Mouse (Mus musculus) mesoderm, embryonic 11.5 days (tissue): ENCODE measurements around the gene Nfkbib.

Experiments
- DNase-seq: peaks from one replicate; pipeline ENCODE4 v3.0.0-alpha.2; 2012; ENCODE audit warnings: low read depth, low spot score

The Nfkbib gene

DNA sequence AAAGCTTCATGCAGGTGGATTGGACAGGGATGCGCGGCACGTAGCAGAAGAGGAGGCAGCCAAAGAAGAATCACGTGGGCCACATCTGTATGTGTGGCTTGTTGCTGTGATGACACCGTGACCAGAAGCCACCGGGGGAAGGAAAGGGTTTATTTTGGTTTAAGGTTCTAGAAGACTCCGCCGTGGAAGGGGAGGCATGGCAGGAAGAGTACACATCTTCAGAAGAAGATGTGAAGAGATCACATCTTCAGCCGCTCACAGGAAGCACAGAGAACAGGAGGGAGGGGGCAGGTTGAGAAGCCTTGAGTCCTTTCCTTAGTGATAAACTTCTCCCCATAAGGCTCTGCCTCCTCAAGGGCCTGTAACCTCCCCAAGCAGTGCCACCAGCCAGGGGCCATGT is 32.7 kb upstream of the Nfkbib start:
- no peak for DNase-seq

- DNase-seq, result peak; percentile 79
Observed at GRCm38 (mm10) chr7:28796562-28796975, 29.3 kb upstream of the Nfkbib start.

DNA sequence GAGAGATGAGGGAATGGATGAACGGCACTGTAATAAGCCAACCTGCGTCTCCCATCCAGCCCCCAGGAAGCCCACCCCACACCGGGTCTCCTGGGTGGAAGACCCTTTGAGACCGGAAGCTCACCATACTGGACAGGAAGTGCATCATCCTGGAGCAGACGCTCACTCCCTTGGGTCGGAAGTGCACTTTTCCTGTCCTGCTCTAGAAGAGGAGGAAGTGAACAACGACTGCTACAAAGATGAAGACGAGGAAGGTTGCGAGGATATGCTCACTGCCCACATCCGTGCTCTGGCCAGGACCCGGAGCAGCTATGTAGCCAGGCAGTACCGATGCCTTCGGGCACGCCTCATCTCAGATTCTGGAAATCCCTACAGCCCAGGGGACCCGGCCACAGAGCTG is 28.5 kb upstream of the Nfkbib start:
- no peak for DNase-seq

GRCm38 (mm10) chr7:28794496-28794895 is 27.2 kb upstream of the Nfkbib start:
- DNase-seq, result no peak

DNA sequence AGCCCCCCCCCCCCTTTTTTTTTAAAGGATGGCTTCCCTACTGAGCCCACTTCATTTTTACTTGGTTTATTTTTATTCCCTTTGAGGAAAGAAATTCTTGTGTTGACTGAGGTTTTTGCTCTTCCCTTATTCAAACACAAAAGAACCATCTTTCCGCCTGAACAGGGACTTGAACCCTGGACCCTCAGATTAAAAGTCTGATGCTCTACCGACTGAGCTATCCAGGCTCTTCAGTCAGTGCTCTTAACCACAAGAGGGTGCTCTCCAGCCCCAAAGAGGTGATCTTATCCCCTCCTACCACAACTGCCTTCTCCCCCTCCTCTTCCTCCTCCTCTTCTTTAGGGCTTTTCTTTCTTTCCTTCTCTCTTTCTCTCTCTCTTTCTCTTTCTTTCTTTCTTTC is 26.5 kb upstream of the Nfkbib start:
- DNase-seq, result no peak

DNA sequence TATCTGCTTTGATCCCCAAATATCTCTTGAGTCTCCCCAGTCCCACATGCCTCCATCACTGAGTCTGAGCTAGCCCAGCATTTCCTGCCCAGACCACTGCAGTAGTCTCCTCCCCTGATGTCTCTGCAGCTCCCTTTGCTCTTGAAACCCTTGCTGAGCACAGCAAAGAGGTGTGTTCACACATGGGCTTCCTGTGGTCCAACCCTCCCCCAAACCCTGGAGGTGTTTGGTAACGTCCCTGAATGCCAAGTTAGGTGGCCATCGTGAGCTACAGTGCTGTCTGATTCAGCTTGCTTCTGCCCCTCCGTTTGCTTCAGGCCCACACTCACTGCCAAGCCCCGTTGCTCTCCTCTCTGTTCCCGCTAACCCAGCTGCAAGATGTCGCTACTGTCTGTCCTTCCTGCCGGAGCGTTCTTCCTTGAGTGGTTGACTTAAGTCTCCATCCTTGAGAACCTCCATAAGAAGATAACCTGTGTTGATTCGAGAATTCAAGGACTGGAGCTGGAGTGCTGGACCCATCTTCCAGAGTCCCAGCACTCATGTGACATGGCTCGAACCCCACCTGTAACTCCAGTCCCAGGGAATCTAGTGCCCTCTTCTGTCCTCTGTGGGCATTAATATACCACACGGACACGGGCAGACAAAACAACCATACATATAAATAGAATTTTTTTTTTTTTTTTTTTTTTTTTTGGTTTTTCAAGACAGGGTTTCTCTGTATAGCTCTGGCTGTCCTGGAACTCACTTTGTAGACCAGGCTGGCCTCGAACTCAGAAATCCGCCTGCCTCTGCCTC is 25.3 kb upstream of the Nfkbib start:
- DNase-seq, result no peak

- DNase-seq, result no peak
Observed at GRCm38 (mm10) chr7:28791706-28792105, 24.4 kb upstream of the Nfkbib start.

DNA sequence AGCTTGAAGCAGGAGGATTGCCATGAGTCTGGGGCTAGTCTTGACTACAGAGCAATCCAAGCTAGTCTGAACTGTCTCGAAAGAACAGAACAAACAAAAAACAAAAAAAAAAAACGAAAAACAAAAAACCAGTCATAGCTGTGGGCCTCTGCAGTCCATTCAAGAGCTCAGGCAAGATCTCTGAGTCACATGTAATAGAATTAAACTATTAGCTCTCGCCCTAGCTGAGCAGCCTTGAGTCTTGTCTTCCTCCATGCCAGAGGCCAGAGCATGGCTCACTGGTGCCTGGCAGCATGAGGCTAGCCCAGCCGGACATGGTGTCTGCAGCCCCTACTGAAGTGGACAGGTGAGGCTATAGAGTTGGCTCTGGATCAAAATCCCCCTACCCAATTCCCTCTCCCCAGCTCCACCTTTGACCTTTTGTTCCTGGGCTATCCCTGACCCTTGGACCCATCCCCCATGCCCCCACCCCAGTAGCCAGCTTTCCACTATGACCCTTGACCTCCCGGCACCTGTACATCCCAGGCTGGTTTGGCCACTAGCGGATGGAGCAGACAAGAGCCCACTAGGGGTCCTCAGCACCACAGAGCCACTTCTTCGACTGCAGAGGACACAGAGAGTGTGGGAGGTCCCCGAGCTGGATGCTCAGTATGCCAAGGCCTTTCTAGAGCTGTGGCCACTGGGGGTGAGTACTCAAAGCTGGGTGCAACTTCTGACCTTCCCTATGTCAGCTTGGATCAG is 22.9 kb upstream of the Nfkbib start:
- no peak for DNase-seq

DNA sequence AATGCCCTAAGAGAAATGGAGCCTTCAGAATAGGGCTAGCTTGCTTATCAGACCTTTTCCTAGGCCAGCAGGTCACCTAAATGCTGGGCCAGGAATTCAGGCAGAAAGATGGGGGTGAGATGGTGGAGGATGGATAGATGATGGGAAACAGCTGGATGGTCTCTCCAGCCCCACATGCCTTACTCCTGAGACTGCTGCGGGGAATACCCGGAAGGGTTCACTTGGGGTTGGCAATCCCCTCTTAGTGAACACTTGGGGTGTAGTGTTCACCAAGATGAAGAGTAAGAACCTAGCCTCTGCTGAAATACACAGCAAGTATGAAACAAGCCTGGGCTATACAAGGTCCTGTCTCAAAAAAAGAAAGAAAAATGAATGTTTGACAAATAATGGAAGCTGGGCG is 21.9 kb upstream of the Nfkbib start:
- DNase-seq, result no peak

GRCm38 (mm10) chr7:28788307-28789195 is 21.2 kb upstream of the Nfkbib start, which contains the start of gene Rinl:
Gene Rinl, plus strand, starts transcription at chr7:28788969.
- DNase-seq, result no peak

GRCm38 (mm10) chr7:28787884-28788283 is 20.6 kb upstream of the Nfkbib start:
- DNase-seq, result no peak

DNA sequence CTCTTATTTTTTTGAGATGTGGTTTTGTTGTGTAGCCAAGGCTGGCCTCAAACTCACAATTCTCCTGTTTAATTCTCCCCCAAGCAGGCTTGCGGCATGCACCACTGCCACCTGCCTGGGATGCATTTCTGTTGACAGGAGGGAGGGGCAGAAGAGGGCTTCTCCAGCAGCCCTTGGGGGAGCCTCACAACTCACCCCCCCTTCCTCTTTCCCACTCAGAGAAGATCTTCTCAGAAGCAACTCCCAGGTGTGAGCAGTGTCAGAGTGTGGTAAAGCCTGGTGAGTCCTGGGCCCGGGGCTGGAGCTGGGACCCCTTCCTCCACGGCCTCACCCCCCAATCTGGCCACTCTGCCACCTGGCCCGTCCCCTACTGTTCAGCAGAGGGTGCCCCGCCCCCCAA is 17.8 kb upstream of the Nfkbib start:
- no peak for DNase-seq

- no peak for DNase-seq
Observed at GRCm38 (mm10) chr7:28781261-28781663, 13.9 kb upstream of the Nfkbib start.

DNA sequence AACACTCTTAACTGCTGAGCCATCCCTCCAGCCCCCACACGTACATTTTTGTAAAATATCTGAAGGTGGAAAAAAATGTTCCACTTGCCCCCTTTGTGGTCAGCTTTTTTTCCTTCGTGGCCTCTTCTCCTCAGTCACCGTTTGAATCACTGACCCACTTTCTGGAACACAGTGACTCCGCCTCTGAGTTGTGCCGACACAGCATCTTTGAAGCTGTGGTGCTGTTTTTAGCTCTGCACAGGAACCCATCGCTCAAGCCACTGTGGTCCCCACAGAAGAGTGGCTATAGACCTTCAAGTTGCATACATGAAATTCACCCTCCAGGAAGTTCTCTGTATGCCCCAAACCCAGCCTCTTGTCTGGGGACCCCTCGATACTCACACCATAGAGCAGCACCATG is 13.5 kb upstream of the Nfkbib start:
- DNase-seq, result no peak

- peak; percentile 87 for DNase-seq
Observed at GRCm38 (mm10) chr7:28780067-28780658, 12.9 kb upstream of the Nfkbib start.

DNA sequence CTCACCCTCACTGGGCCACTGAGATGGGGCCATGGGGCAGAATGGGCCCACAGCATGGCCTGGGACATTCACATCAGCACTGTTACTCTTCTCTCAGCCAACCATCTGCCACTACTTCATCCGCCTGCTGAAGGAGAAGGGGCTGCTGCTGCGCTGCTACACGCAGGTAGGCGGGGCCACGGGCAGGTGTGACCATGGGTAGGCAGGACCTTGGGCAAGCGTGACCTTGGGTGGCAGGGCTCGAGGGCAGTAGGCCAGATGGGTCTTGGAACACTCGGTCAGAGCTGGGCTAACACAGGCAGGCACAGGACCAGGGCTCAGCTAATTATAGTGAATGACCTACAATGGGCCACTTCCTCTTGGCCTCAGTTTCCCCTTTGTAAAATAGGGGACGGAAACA is 11.5 kb upstream of the Nfkbib start:
- DNase-seq, result no peak

DNA sequence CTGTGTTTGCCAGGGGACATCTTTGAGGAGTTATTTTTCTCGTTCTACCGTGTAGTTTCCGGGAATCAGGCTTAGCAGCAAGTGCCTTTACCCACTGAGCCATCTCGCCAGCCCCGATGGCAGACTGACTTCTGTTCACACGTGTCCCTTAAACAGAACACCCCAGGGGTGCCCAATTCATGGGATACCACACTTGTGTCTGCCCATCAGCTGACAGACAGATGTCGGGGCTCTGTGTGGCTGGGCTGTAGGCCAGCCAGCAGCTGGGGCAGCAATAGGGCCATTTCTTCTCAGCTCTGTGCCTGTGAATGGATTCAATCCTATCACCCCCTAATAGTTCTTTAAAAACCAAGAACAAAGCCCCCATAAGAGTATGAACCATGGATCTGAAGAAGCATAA is 7.8 kb upstream of the Nfkbib start:
- DNase-seq, result no peak

GRCm38 (mm10) chr7:28774164-28774563 is 6.9 kb upstream of the Nfkbib start:
- DNase-seq, result no peak

DNA sequence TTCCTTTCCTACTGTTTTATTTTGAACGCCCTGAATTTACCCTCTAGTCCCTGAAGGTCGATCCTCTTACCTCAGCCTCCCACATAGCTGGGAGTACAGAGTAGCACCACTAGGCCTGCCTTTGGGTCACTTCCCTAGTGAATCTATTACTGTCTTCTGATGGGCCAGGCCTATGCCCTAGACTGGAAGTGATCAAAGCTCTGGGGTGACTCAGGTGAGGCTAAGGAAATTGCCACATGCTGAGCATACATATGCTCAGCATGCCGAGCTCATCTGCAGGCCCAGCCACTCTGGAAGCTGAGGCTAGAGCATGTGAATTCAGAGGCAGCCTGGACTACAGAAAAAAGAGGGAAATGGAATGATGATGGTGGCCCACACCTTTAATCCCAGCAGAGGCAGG is 5.9 kb upstream of the Nfkbib start:
- no peak for DNase-seq

DNA sequence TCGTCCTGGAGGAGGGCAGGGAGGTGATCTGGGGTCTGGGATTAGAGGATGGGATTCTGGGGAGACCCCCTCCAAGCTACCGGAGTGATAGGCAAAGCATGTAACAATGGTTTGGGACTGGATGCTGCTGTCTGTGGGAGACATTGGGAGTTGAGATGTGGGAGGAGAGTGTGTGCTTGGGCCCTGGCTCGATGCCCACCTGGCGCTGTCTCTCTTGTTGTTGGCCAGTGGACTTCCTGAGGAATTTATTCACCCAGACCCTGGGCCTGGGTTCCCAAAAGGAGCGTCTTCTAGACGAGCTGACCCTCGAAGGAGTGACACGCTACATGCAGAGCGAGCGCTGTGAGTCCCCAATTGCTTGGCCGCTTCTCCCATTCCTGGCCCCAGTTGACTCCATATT is 4.6 kb upstream of the Nfkbib start:
- DNase-seq, result no peak

DNA sequence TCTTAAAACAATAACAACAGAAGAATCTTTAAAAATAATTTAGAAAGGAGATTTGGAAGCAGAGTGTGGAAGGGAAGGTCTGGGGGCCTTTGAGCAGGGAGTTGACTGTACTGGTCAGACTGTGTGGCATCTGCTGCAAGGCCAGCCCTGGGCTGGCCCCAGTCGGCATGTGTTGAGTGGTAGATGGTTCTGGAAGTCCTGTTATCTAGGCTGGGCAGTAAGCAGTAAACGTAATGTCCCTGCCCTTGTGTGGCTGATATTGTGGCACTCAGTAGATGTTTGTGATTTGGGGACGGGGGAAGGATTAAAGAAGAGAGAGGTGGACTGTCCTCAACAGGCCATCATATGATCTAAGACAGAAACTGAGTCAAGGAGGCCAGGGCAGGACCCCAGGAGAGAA is 3.0 kb upstream of the Nfkbib start:
- no peak for DNase-seq
